Mouse (Mus musculus): Measurements from ENCODE around the gene Mrps10. TPM values are rescaled to one million over a fixed set of nuclear protein-coding genes. Genes with fewer than 3 reads are reported as not detected.

Mrps10 gene
- total RNA-seq, 2 experiments from 2014 or later: 0.96 to 2.2 TPM

- no peak for ATAC-seq (replicated peaks; ENCODE audit: low FRiP score, poor library complexity, severe bottlenecking)
Observed at GRCm38 (mm10) chr17:47430815-47431214, 62.1 kb downstream of the Mrps10 start.

Other genes with a start within 250 kb of the Mrps10 start
- gene Guca1b, start 16.5 kb downstream of the Mrps10 start, total RNA-seq (2015; ENCODE audit: low replicate concordance): not detected in 2 replicates
- 0.77 and 1.1 TPM in 2 replicates for gene Guca1b, start 16.5 kb downstream of the Mrps10 start, total RNA-seq (2017; ENCODE audit: low replicate concordance)
- gene Guca1a, start 31.7 kb downstream of the Mrps10 start, total RNA-seq (2015; ENCODE audit: low replicate concordance): not detected in 2 replicates
- not detected in 2 replicates for gene Guca1a, start 31.7 kb downstream of the Mrps10 start, total RNA-seq (2017; ENCODE audit: low replicate concordance)
- 0.63 TPM in 1 of 2 replicates, not detected in the other for gene AI661453, start 67.7 kb downstream of the Mrps10 start, total RNA-seq (2015; ENCODE audit: low replicate concordance)
- gene AI661453, start 67.7 kb downstream of the Mrps10 start, total RNA-seq (2017; ENCODE audit: low replicate concordance): 0.70 TPM in 1 of 2 replicates, not detected in the other
- not detected in 2 replicates for gene 1700001C19Rik, start 68.5 kb downstream of the Mrps10 start, total RNA-seq (2015; ENCODE audit: low replicate concordance)
- gene 1700001C19Rik, start 68.5 kb downstream of the Mrps10 start, total RNA-seq (2017; ENCODE audit: low replicate concordance): not detected in 2 replicates
- 34.5 and 36.5 TPM in 2 replicates for gene Taf8, start 133.4 kb downstream of the Mrps10 start, total RNA-seq (2015; ENCODE audit: low replicate concordance)
- gene Taf8, start 133.4 kb downstream of the Mrps10 start, total RNA-seq (2017; ENCODE audit: low replicate concordance): 47.1 and 67.9 TPM in 2 replicates
- gene Ccnd3, start 136.2 kb downstream of the Mrps10 start, total RNA-seq (2015; ENCODE audit: low replicate concordance): 85.3 and 115 TPM in 2 replicates
- 64.3 and 65.9 TPM in 2 replicates for gene Ccnd3, start 136.2 kb downstream of the Mrps10 start, total RNA-seq (2017; ENCODE audit: low replicate concordance)
- gene Bysl, start 242.6 kb downstream of the Mrps10 start, total RNA-seq (2015; ENCODE audit: low replicate concordance): 1.2 and 2.1 TPM in 2 replicates
- 3.2 and 4.3 TPM in 2 replicates for gene Bysl, start 242.6 kb downstream of the Mrps10 start, total RNA-seq (2017; ENCODE audit: low replicate concordance)
- gene Med20, start 242.7 kb downstream of the Mrps10 start, total RNA-seq (2015; ENCODE audit: low replicate concordance): 10.4 and 19.9 TPM in 2 replicates
- gene Med20, start 242.7 kb downstream of the Mrps10 start, total RNA-seq (2017; ENCODE audit: low replicate concordance): 48.5 and 68.2 TPM in 2 replicates
- gene Gm20517, start 242.7 kb downstream of the Mrps10 start, total RNA-seq (2015; ENCODE audit: low replicate concordance): 2.5 and 4.8 TPM in 2 replicates
- 6.3 and 16.2 TPM in 2 replicates for gene Gm20517, start 242.7 kb downstream of the Mrps10 start, total RNA-seq (2017; ENCODE audit: low replicate concordance)